Mouse (Mus musculus) liver, embryonic 14.5 days (tissue): Measurements from ENCODE around the gene Fcrlb. TPM values are rescaled to one million over a fixed set of nuclear protein-coding genes. Genes with fewer than 3 reads are reported as not detected.
A peak's percentile ranks its signal among the peaks of the same experiment; 100 is the strongest.

Experiments
- ATAC-seq: fragments of 200-750 bp; cut with Nextera tagmentation; 2 replicates; pipeline ENCODE4 v1.8.0; 2017; ENCODE audit warnings: moderate number of reproducible peaks, mild to moderate bottlenecking, moderate library complexity; ENCODE audit not compliant: insufficient read depth
- DNase-seq, 3 experiments: peaks; one replicate each; pipeline ENCODE4 v3.0.0-alpha.2; 2012 to 2013; ENCODE audit warnings: low read depth in 3 of 3, low spot score in 3 of 3
- H3K27ac ChIP-seq: fragments of 300-500 bp; sonication (generic); 2 replicates; pipeline ENCODE4 v1.5.1; 2014; ENCODE audit warnings: moderate library complexity, mild to moderate bottlenecking, control low read depth, inconsistent platforms
- H3K27me3 ChIP-seq: fragments of 300-500 bp; sonication (generic); 2 replicates; pipeline ENCODE4 v1.6.1; 2014; ENCODE audit warnings: mild to moderate bottlenecking, low read length, moderate library complexity; ENCODE audit not compliant: control insufficient read depth, insufficient read depth
- H3K36me3 ChIP-seq: fragments of 300-500 bp; sonication (generic); replicated peaks from 2 replicates; pipeline ENCODE4 v1.6.1; 2014; ENCODE audit warnings: low read depth; ENCODE audit not compliant: control insufficient read depth, insufficient read depth
- H3K4me1 ChIP-seq, 2 experiments: fragments of 200-500 bp in 1 of 2; fragments of 300-500 bp in 1 of 2; sonication (generic) in 1 of 2; replicated peaks; 2 replicates each; pipeline ENCODE4 v1.6.1; 2012 to 2014; ENCODE audit warnings: antibody characterized with exemption in 1 of 2, inconsistent platforms in 1 of 2, low read length in 1 of 2; ENCODE audit not compliant: control insufficient read depth in 2 of 2, insufficient read depth in 2 of 2
- H3K4me2 ChIP-seq: fragments of 300-500 bp; sonication (generic); 2 replicates; pipeline ENCODE4 v1.6.1; 2014; ENCODE audit warnings: low read depth, mild to moderate bottlenecking, control low read depth, moderate library complexity
- H3K4me3 ChIP-seq, 2 experiments: fragments of 200-500 bp in 1 of 2; fragments of 300-500 bp in 1 of 2; sonication (generic) in 1 of 2; 2 replicates each; pipeline ENCODE4 v1.5.1; 2012 to 2014; ENCODE audit warnings: low read depth in 2 of 2, low read length in 2 of 2, mild to moderate bottlenecking in 2 of 2, control low read depth in 1 of 2, inconsistent platforms in 1 of 2, moderate library complexity in 1 of 2; ENCODE audit not compliant: insufficient read depth in 1 of 2
- H3K9ac ChIP-seq: fragments of 300-500 bp; sonication (generic); replicated peaks from 2 replicates; pipeline ENCODE4 v1.6.1; 2014; ENCODE audit warnings: mild to moderate bottlenecking, control low read depth, moderate library complexity
- H3K9me3 ChIP-seq: fragments of 300-500 bp; sonication (generic); 2 replicates; pipeline ENCODE4 v1.6.1; 2016; ENCODE audit warnings: low read length, mixed read lengths; ENCODE audit not compliant: control insufficient read depth
- CTCF ChIP-seq: IDR thresholded peaks from 2 replicates; pipeline ENCODE4 v1.5.1; 2016; ENCODE audit warnings: antibody characterized with exemption, low read depth, control low read depth
- EP300 ChIP-seq: IDR thresholded peaks from 2 replicates; pipeline ENCODE4 v1.6.1; 2016; ENCODE audit warnings: antibody characterized with exemption, low read depth
- WGBS: fragments of 180-500 bp; shearing (Covaris S2); extraction: QIAGEN DNeasy Blood & Tissue Kit; methylation state at CpG from one replicate; pipeline ENCODE4 v1.1.7; 2014; ENCODE audit not compliant: insufficient replicate concordance; 5-methylcytosine and 5-hydroxymethylcytosine counted together
- polyA plus RNA-seq, 2 experiments: library from polyadenylated mRNA; depleted of rRNA in 1 of 2; stranded (reverse) in 1 of 2; unstranded in 1 of 2; fragments of >200 nt; fragmentation: Nextera tagmentation in 1 of 2; extraction: Ambion mirVana in 1 of 2; gene quantifications; 2 replicates each; pipeline versions ENCODE4 v1.2.1 to v1.2.3; 2012 to 2014

Gene Fcrlb
- polyA plus RNA-seq, 2 experiments = 0.03 TPM; not detected in 1

DNA sequence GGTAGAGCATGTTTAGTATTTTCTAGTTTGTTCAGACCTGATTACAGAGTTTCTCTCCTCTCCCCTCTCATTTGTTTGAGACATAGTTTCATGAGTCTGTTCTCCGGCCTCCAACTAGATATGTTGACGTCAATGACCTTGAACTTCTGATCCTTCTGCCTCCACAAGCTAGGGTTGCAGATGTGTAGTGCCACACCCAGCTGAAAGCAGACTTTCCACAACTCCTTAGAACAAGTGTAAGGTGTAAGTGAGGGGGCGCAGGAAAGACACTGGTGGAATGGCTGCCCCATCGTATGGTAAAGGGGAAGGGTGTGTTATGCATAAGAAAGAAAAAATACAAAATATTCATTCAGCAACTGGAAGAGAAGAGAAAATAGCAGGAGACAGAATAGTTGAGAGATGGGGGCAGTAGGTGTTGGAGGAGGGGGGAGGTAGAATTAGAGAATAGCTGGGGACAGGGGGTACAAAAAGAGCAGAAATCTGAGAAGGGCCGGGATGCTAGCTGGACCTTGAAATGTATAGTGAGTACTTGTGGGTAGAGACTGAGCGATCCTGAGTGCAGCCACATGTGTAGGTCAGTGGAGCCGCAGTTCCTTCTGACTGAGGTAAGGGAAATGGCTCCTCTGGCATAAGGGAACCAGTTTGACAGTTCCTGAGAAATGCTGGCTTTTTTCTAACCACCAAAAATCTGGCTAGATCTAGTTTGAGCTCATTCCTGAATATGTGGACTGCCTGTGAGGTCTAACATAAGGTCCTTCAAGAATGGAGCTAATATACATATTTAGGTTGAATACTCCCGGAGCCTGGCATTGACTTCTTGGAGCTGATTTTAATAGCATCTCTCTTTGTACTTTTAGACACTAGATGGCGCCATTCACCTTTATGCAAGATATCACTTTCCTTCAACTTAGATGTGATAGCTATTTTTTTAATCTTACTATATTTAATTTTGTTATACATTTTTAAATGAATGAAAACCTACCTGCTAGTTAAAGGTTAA is 17.8 kb downstream of the Fcrlb start:
- Histone ChIP-seq H3K4me1 (no peaks in the 10 kb centered on the region), H3K4me2 (no peak overlapping the region), H3K27ac (no peak overlapping the region), H3K27me3 (no peaks in the 10 kb centered on the region), H3K36me3 (no peaks in the 10 kb centered on the region), H3K9ac (no peak overlapping the region), H3K4me3 (no peak overlapping the region), H3K9me3 (no peaks in the 10 kb centered on the region)
- 48% methylated on average over 9 of the region's 9 CpGs for whole genome bisulfite sequencing
- peak; percentile 62 for TF ChIP-seq CTCF
- TF ChIP-seq EP300 = no peak
- ATAC-seq (no peak), DNase-seq (peak in 1 of 3 experiments; percentile 45)

GRCm38 (mm10) chr1:170892279-170892678 is 20.5 kb downstream of the Fcrlb start:
- whole genome bisulfite sequencing = 49% methylated on average over 1 of the region's 1 CpGs
- no peaks in the 10 kb centered on the region for H3K27me3 ChIP-seq
- no peak overlapping the region for H3K9ac ChIP-seq
- H3K4me2 ChIP-seq = no peak overlapping the region
- no peaks in the 10 kb centered on the region for H3K4me1 ChIP-seq
- no peaks in the 10 kb centered on the region for H3K36me3 ChIP-seq
- ATAC-seq = no peak
- no peak overlapping the region for H3K4me3 ChIP-seq
- no peak for TF ChIP-seq CTCF
- no peak for TF ChIP-seq EP300
- H3K9me3 ChIP-seq = no peaks in the 10 kb centered on the region
- no peak for DNase-seq
- no peak overlapping the region for H3K27ac ChIP-seq

GRCm38 (mm10) chr1:170891646-170892045 is 21.1 kb downstream of the Fcrlb start:
- DNase-seq = no peak
- no peak for ATAC-seq

GRCm38 (mm10) chr1:170889310-170889709 is 23.4 kb downstream of the Fcrlb start:
- H3K27ac ChIP-seq = no peak overlapping the region
- H3K4me2 ChIP-seq = no peak overlapping the region
- peaks cover 0 to 10% of the 10 kb centered on the region in 2 experiments; a peak in 3 of 4 replicates for H3K4me1 ChIP-seq
- H3K27me3 ChIP-seq = no peaks in the 10 kb centered on the region
- H3K9ac ChIP-seq = no peak overlapping the region
- no peak for TF ChIP-seq CTCF
- no peak for TF ChIP-seq EP300
- no peaks in the 10 kb centered on the region for H3K9me3 ChIP-seq
- WGBS = 80% methylated on average over 4 of the region's 4 CpGs
- no peaks in the 10 kb centered on the region for H3K36me3 ChIP-seq
- no peak overlapping the region for H3K4me3 ChIP-seq
- ATAC-seq (no peak), DNase-seq (no peak)

More at GRCm38 (mm10) chr1:170891646-170892045, 21.1 kb downstream of the Fcrlb start:
- no peak overlapping the region for H3K4me2 ChIP-seq
- H3K27ac ChIP-seq = no peak overlapping the region
- H3K9ac ChIP-seq = no peak overlapping the region
- no peak overlapping the region for H3K4me3 ChIP-seq
- H3K36me3 ChIP-seq = no peaks in the 10 kb centered on the region
- WGBS = 57% methylated on average over 2 of the region's 2 CpGs
- no peak for TF ChIP-seq EP300
- no peak for TF ChIP-seq CTCF
- no peaks in the 10 kb centered on the region for H3K27me3 ChIP-seq
- no peaks in the 10 kb centered on the region for H3K4me1 ChIP-seq
- no peaks in the 10 kb centered on the region for H3K9me3 ChIP-seq

- Histone ChIP-seq H3K27ac (no peak overlapping the region), H3K4me3 (no peak overlapping the region), H3K4me2 (peak overlapping the region; percentile 72), H3K27me3 (no peaks in the 10 kb centered on the region), H3K9me3 (no peaks in the 10 kb centered on the region), H3K4me1 (peaks cover 0 to 11% of the 10 kb centered on the region in 2 experiments; a peak in 3 of 4 replicates), H3K36me3 (no peaks in the 10 kb centered on the region), H3K9ac (no peak overlapping the region)
- 9% methylated on average over 6 of the region's 6 CpGs for WGBS
- ATAC-seq (peak; percentile 25; the same call in 1 of the 2 replicates), DNase-seq (no peak)
- TF ChIP-seq CTCF = no peak
- TF ChIP-seq EP300 = no peak; the same call in 1 of the 2 replicates
These were observed 26.7 kb downstream of the Fcrlb start for GRCm38 (mm10) chr1:170886044-170886458.
